Mouse (Mus musculus) olfactory bulb, adult 2 months (tissue): ENCODE results near the gene Mpp4.

ENCODE experiments used
- CTCF ChIP-seq: fragments of 200-500 bp; IDR thresholded peaks from 2 replicates; pipeline ENCODE4 v1.5.1; 2012; ENCODE audit warnings: low read depth, mild to moderate bottlenecking, low read length, moderate library complexity; ENCODE audit not compliant: insufficient read depth
- POLR2A ChIP-seq: fragments of 200-500 bp; IDR thresholded peaks from 2 replicates; pipeline ENCODE4 v1.6.1; 2012; ENCODE audit warnings: mild to moderate bottlenecking, low read depth, low read length, moderate library complexity; ENCODE audit not compliant: insufficient read depth

DNA sequence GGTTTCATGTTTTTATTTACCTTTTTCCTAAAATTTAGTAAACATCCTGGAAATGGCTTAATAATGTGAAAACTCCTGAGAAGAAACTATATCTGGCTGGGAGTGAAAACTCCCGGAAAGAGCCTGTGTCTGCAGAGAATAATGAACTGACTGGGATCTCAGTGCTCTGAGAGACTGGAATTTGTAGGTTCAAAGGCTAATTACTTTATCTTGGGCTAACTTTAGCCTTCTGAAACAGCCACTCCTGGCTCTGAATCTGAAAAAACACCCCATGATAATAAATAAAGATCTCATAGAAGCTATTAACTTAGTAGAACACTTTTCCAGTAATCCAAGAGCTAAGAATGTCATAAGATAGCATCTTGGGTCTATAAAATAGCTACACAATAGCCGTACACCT is 5.4 kb upstream of the Mpp4 start:
- TF ChIP-seq CTCF (no peak), POLR2A (no peak)
